Mouse (Mus musculus): ENCODE results near the gene Lman2. TPM values are rescaled to one million over a fixed set of nuclear protein-coding genes. Genes with fewer than 3 reads are reported as not detected.

The Lman2 gene
- total RNA-seq, 2 experiments from 2014 or later: 47.5 to 51.0 TPM

DNA sequence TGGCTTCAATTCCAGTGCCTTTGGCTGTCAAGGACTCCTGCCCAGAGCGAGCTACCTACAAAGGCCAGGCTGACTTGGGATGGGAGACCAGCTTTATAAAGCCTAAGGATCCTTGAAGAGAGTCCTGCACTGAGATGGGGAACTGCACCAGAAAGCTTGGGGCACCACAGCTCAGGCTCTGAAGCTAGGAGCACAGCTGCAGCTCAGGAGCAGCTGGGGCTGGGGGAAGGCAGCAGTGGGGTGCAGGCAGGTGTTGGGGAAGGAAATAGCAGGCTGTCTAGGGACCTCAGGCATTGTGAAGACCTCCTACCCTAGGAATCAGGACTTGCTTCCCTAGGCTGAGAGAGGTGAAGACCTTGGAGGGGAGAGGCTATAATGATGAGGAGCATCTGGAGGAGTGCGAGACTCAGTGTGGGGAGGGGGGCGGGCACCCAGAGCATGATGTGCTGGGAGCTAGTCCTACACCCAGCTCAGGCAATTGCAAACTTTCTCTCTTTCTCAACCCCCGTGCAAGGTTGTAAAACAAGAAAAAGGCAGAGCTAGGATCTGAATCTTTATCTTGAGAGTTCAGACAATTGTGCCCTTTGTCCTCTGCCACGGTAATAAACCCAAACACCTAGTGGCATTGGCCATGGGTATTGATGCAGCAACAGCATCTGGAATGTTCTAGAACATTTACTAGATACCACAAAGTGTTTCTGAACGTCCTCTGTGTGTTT lies 11.8 kb upstream of the Lman2 start:
- intact Hi-C loops (cut with DNase I): no loop called here
- DNase-seq (ENCODE audit: low spot score in 2 of 2): no peak

DNA sequence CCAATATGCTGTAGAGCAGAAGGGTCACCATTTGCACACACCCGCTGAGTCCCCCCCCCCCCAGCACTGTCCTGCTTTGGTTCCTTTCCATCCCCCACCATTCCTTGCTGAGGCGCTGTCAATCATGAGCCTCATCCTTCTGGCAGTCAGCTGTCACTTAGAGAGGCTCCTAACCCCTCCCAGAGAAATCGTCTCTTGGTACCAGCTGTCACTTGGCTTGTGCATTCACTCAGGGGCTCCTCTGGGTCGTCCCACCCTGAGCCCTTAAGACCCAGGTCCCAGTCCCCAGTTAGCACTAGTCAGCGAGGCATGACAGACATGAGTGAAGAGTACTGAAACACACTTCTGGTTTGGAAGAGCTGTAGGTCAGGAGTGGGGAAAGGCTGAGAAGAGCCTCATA lies 9.2 kb upstream of the Lman2 start:
- intact Hi-C loops (cut with DNase I): no loop called here

DNA sequence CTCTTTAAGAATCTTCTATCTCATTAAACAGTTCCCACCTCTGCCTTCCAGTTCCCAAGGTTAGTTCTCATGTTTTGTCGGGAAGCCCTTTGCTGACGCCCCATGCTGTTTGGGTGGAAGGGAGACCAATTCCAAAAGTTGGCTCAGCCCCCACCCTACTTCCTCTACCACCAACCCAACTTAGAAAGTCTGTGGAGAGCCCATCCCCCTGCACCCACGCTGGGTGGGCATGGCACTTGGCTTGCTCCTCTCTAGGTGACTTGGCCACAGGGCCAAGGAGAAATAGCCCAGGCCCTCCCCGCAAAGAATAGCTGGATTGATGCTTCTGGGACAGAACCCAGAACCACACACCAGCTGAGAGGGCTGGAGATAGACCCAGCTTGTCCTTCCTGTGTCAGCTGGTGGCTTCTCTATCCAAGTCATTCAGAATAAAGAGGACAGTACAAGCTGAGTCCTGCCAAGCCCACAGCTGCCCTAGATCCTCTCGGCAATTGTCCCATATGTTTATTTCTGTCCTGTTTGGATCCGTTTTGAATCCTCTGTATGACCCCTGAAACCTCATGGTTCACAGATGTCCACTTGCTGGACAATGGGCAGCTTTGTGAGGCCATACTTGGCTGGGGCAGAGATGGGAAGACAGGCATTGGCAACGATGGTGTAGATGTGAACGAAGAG lies 8.6 kb upstream of the Lman2 start:
- intact Hi-C loops (cut with DNase I): no loop called here
- peak in 1 of 2 experiments; percentile 66 for DNase-seq (ENCODE audit: low spot score in 2 of 2)

More for the DNA sequence above, 9.2 kb upstream of the Lman2 start:
- no peak for DNase-seq (ENCODE audit: low spot score in 2 of 2)

DNA sequence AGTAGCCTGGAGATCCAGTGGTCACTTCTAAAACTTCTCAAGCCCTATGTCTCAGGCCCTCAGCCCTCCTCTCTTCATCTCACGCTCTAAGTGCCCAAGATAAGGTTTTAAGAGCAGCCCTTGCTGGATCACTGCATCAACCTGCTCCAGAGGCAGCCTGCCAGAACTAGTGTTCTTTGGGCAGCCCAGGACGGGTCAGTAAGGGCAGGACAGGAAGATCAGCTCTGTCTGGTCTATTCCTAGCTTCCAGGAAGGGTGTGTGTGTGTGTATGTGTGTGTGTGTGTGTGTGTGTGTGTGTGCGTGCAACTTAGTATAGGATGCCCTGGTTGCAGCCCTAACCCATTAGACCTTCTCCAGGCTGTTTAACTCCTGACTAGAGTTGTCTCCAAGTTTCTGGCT lies 7.7 kb upstream of the Lman2 start:
- intact Hi-C loops (cut with DNase I): no loop called here
- no peak for DNase-seq (ENCODE audit: low spot score in 2 of 2)

DNA sequence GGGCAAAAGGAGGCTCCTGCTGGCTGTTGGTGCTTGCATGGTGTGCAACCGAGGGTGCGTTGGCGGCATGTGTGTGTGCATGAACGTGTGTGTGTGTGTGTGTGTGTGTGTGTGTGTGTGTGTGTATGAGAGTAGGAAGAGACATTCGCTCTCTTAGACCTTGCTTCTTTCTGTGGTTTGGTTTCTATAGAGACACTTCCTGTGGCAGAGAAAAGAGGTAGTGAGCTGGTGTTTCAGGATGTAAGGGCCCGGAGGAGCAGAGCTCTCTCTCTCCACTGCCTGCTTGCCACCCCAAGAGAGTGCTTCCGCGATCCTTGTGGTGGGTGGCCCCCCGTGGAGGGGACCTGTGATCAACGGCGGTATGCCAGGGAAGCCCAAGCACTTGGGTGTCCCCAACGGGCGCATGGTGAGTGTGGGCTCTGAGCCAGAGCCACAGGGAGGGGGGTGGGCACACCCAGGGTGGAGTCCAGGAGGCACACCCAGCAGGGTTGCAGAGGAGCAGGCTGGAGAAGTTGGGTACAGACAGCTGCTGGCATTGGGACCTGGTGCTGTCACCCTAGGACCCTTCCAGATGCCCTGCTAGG lies 7.0 kb upstream of the Lman2 start, which contains the start of gene Rgs14:
Rgs14 (plus strand) TSS at position 202 of the 584 bp plus-strand sequence.
- peak; percentile 63 to 75 for DNase-seq (ENCODE audit: low spot score in 2 of 2)
- intact Hi-C loops (cut with DNase I): no loop called here

DNA sequence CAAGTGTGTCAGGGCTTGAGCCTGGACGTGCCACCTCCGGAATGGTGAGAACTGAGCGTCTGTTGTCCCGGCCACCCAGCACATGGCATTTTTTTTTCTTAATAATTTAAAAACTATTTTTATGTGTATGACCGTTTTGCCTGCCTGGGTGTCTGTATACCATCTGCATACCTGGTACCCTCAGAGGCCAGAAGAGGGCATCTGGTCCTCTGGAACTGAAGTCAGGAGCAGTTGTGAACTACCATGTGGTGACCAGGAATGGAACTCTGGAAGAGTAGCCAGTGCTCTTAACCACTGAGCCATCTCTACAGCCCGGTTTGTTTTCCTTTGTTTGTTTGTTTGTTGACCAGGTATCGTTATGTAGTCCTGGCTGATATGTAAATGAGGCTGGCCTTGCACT lies 5.8 kb upstream of the Lman2 start:
- intact Hi-C loops (cut with DNase I): no loop called here
- DNase-seq (ENCODE audit: low spot score in 2 of 2): no peak

DNA sequence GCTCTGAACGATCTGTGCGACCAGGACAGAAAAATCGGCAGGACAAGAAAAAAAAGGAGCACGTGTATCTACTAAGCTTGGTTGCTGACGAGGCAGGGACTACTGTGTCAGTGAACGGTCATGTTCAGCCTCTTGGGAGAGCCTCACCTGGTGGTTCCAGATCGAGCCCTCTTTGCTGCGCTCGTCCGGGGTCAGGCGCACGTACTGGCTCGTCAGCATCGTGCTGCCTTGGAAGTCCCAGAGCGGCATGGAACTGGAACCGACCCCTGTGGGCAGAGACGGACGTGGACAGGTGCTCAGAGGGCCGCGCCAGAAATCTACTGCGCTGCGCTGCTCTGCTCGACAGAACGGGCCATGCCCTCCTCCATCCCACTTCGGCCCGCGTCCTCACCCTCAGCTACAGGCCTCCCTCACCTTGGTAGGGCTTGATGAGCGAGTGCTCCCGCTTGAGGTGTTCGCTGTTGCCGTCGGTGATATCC lies 570 bp downstream of the Lman2 start:
- no peak for DNase-seq (ENCODE audit: low spot score in 2 of 2)

DNA sequence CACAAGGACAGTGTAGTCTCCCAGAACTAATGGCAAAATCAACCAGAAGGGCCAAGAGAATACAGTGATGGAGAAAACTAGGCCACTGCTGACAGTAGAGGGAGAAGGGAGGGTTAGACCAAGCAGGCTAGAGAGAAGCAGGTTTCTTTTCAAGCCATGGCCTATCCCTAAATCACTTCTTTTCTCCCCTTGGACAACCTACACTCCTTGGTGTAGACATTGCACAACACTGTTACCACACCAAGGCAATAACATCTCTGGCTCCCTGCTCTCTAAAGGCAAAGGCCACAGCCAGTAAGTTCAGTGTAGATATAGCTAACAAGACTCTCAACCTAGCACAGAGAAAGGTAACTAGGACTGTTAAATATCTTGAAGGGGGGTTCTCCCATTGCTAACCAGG lies 1.4 kb downstream of the Lman2 start:
- DNase-seq (ENCODE audit: low spot score in 2 of 2): no peak
- intact Hi-C loops (cut with DNase I): no loop called here

More for the DNA sequence above, 570 bp downstream of the Lman2 start:
- intact Hi-C loops (cut with DNase I): no loop called here

DNA sequence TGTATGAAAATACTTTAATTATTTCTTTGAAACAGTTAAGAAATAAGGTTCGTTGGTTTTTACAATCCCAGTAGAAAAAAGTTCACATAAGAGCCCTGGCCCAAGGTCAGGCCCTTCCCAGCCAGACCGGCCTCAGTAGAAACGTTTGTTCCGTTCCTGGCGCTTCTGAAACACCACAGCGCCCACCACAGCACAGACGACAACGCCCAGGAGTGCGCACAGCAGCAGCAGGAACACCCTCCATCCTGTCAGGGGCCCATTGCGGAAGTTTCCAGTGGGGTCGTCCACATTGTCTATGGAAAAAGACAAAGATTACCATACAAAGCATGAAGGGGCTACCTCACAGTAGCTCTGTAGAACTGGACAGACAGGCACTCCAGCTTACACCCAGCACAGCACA lies 15.8 kb downstream of the Lman2 start:
- intact Hi-C loops (cut with DNase I): no loop called here
- DNase-seq (ENCODE audit: low spot score in 2 of 2): no peak

DNA sequence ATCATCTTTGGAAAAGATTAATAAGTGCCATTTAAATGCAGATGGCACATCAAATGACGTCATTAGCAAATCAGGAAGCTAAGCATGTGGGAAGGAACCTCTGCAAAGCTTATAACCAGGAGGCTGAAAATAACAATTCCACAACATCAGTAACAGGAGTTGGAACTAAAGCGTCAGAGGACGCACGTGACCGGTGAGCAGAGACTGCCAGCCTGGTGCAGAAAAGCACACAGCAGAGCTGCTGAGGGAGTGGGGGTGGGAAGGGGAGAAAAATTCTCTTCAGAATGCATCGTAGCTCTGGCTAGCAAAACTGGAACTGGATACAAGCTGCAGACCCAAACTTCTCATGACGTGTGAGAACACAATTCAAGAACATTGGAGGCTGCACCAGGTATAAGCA lies 18.3 kb downstream of the Lman2 start:
- peak; percentile 46 to 58 for DNase-seq (ENCODE audit: low spot score in 2 of 2)
- intact Hi-C loops (cut with DNase I): no loop called here

DNA sequence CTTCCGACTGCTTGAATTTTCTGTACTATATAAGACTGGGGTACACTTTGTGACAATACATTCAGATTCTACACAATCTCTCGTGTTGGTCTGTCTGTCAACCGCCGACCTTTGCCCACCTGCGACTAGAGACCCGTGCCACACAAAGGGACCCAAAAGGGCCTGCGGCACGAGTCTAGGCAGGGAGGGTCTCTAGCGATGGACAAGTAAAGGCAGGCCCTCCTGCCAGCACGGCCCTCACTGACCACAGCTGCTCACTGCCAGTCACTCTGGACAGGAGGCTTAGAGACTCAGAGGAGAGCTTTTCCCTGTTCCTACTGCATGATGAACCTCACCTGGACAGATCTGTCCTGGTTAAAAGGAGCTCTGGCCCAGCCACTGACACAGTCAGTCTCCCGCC lies 20.1 kb downstream of the Lman2 start:
- intact Hi-C loops (cut with DNase I): no loop called here
- DNase-seq (ENCODE audit: low spot score in 2 of 2): no peak

DNA sequence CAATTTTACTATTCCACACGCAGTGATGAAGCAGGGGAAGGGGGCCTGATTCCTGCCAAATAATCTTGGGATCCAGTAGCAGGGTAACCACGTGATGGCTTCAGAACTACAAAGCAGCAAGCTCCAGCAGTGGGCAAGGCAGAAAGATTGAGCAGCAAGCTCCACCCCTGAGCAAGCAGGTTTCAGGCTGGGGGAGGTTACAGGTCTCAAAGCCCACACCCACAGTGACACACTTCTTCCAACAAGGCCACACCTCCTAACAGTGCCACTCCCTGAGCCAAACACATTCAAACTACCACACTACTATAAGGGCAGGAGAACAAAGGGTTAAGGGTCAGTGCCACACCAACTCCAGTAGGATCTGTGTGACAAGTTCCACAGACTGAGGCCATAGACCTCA lies 23.3 kb downstream of the Lman2 start:
- intact Hi-C loops (cut with DNase I): loop anchor here (5.0 kb wide), 1 partner anchor 58 kb away; the partner anchor contains the start of gene Slc34a1
- DNase-seq (ENCODE audit: low spot score in 2 of 2): no peak

DNA sequence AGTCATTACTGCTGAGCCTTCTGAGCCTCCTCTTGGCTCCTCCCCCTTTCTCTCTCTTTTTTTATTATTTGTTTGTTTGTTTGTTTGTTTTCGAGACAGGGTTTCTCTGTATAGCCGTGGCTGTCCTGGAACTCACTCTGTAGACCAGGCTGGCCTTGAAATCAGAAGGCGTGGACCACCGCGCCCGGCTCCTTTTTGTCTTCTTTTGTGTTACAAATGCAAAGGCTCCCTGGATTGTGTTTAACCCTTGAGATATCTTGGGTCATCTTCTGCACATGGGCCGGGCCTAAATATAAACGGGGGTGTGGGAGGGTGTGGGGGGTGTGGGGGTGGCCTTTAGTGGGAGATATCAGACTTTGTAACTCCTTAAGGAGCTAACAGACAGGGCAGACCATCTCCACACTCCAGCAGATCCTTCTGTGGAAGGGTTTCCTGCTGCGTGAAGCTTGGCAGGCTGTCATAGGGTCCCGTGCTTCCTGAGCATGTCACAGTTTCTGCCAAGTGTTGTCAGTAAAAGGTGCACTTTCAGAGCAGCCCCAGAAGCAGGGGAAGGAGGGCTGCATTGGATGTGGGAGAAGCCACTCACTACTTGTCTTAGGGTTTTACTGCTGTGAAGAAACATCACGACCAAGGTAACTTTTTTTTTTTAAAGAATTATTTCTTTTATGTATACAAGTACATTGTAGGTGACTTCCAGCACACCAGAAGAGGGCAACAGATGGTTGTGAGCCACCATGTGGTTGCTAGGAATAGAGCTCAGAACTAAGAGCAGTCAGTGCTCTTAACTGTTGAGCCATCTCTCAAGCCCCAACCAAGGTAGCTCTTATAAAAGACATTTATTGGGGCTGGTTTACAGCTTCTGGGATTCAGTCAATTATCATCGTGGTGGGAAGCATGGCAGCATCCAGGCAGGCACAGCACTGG lies 24.2 kb downstream of the Lman2 start:
- intact Hi-C loops (cut with DNase I): loop anchor here (5.0 kb wide), 1 partner anchor 59 kb away; the partner anchor contains the start of gene Slc34a1

DNA sequence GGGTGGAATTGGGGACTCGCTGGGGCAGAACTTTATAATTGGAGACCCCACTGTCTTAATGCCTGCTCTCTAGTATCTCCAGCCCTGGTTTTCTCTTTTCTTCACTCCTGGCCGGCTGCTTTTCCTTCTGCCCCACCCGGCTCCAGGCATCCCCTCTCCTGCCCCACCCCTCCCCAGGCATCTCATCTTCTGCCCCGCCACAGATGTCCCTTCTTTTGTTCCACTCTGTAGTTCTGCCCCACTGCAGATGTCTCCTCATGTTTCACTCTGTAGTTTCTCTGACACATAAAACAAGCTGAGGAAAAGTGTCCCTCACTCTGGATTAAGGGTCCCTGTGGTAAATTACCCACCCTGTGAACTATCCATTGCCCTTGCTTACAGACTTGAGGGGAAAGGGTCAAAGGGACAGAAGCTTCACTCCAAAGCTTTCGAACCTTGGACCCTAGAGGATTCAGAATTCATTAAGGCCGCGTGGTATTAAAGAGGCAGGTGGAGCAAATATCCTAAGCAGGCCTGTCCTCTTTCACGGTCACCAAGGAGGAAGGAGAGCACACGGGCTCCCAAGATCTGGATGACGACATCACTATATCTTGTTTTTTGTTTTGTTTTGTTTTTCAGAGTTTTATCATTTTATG lies 25.1 kb downstream of the Lman2 start:
- DNase-seq (ENCODE audit: low spot score in 2 of 2): no peak
- intact Hi-C loops (cut with DNase I): loop anchor here (5.0 kb wide), 1 partner anchor 60 kb away; the partner anchor contains the start of gene Slc34a1

More for the DNA sequence above, 24.2 kb downstream of the Lman2 start:
- no peak for DNase-seq (ENCODE audit: low spot score in 2 of 2)

DNA sequence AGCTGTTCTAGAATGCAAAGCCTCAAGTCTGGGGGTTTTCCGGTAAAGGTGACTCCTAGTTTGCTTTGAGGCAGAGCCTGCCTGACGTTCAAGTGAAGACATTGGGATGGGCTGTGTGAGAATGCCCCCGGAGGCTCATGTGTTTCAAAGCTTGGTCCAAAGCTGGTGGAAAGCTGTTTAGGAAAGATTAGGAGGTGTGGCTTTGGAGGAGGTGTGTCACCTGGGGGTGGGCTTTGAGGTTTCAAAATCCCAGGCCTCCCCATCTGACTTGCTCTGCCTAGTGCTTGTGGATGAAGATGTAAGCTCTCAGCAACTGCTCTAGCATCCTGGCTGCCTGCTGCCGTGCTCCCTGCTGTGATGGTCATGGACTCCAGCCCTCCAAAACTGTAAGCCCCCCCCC lies 26.9 kb downstream of the Lman2 start:
- intact Hi-C loops (cut with DNase I): loop anchor here (5.0 kb wide), 1 partner anchor 62 kb away; the partner anchor contains the start of gene Slc34a1
- no peak for DNase-seq (ENCODE audit: low spot score in 2 of 2)

DNA sequence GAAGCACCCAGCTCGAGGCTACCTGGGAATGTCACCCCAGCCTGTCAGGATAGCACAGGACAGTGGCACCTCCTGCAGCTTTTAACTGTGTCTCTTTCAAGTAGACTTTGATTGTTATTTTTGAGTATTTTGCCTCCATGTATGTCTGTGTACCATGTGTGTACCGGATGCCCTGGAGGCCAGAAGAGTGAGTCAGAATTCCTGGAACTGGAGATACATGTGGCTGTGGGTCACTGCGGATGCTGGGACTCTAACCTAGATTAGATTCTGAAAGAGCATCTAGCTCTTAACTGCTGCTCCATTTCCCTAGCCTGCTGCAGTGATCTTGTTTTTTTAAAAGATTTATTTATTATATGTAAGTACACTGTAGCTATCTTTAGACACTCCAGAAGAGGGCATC lies 30.3 kb downstream of the Lman2 start:
- DNase-seq (ENCODE audit: low spot score in 2 of 2): no peak
- intact Hi-C loops (cut with DNase I): no loop called here

DNA sequence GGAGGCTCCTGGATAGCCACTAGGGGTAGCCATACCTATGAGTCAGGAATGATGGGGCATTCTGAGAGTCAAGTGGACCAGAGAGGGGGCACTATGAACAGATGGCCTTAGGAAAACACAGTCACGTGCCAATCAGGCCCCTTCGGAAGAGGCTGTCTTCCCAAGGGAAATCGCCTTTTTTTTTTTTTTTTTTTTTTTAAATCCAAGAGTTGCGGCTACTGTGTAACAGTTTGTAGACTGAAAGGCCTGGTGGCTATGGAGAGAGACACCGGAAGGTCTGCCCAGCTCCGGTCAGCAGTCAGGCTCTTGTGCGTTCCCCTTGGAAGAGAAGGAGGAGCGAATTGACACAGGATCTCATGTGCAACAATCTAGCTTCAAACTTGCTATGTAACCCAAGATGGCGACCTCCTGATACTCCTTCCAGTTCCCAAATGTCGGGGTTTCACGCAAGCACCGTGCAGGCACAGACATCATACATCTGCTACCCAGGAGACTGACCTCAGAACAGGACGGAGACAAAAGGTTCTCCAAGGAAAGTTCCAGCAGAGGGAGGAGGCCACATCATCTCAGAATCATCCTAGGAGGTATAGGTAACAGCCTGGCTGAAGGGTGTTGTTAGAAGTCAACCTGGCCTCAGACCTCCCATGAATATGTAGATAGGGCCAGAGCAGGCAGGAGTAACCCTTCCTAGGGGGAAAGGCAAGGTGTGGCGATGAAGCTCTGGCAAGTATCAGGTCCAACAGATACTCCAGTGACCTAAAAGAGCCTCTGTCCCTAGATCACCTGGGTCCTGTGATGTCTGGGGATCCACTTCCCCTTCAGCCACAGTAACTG lies 31.8 kb downstream of the Lman2 start:
- no peak for DNase-seq (ENCODE audit: low spot score in 2 of 2)
- intact Hi-C loops (cut with DNase I): no loop called here

Measured in left cerebral cortex, postnatal 14 days (tissue).